Mouse (Mus musculus) E14TG2a.4 (cell line): ENCODE data around the gene Nos1ap.

ENCODE experiments used
- CTCF ChIP-seq: conservative IDR thresholded peaks from 2 replicates; pipeline ENCODE4 v1.5.1; 2014; ENCODE audit warnings: low read length
- NANOG ChIP-seq: IDR thresholded peaks from 2 replicates; pipeline ENCODE4 v1.6.1; 2014; ENCODE audit warnings: borderline replicate concordance, low read length, mixed read lengths

- TF ChIP-seq CTCF (no peak), NANOG (no peak)
These were observed 1.3 kb downstream of the Nos1ap start for GRCm38 (mm10) chr1:170588353-170588752.
